Mouse (Mus musculus) retina, postnatal 7 days (tissue): ENCODE measurements around the gene Arpc1b.

ENCODE experiments used
- DNase-seq: peaks from one replicate; pipeline ENCODE4 v3.0.0-alpha.2; 2012; ENCODE audit warnings: low read depth, low spot score

Gene Arpc1b

DNA sequence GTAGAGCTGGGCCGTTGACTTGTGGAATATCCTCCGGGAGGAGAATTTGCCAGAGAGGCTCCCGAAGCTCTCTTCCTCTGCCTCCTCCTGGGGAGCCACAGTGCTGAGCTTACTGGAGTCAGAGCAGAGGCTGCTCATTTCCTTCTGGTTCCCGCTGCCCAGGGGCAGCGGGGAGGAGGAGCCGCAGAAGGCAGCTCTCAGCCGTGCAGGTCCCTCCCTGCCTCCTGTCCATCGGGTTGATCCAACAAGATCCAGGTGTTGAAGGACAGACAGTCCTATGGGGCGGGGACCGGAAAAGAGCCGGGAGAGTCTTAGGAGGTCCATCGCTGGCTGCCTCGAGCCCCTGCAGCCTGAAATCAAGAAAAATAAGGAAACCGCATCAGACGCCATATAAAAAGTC, 51.2 kb downstream of the Arpc1b start:
- no peak for DNase-seq

DNA sequence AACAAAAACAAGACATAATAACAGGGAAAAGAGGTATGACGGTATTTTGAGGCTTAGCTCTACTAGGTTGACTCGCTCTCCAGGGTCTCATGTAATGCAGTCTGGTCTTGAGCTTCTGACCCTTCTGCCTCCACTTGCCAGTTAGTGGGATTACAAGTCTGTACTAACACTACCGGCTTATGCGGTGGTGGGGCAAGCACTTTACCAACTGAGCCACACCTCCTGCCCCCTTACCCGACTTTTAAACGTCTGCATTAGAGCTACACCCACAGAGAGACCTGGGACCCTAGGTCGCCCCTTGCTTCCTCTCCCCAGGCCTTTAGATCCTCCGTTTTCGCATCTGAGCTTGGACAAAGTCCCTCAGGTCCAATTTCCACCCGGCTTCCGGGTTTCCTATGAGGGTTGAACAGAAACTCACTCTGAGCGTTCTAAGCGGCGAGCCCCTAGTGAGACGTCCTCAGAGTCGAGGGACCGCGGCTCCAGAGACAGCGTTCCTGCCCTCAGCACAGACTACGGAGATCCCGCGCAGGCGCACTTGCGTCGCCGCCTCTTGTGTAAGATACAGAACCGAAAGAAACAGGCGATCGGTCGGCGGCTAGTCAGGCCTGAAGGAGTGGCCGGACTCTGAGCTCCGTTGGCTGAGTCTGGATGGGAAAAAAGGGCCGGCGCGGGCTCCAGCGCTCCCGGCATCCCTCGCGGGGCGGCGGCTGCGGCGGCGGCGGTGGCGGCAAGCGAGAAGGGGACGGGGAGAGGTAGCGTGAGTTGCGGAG, 52.7 kb downstream of the Arpc1b start, which contains the start of the genes Ptcd1 and Cpsf4:
Gene Ptcd1, minus strand, starts transcription at position 573 of the 770 bp plus-strand sequence.
Gene Cpsf4, plus strand, starts transcription at position 678 of the 770 bp plus-strand sequence.
- peak; percentile 98 for DNase-seq

DNA sequence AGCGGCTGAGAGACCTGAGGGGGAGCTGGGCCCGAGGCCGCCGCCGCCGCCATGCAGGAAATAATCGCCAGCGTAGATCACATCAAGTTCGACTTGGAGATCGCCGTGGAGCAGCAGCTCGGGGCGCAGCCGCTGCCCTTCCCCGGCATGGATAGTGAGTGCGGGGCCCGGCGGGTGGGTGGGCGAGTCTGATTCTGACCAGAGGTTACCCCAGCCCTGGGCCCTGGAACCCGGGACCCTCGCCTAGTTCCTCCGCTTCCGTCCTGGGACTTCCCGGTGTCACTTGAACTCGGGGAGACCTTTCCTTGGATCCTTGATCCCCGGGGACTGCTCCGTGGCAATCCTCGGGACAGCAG, 53.3 kb downstream of the Arpc1b start:
- no peak for DNase-seq

DNA sequence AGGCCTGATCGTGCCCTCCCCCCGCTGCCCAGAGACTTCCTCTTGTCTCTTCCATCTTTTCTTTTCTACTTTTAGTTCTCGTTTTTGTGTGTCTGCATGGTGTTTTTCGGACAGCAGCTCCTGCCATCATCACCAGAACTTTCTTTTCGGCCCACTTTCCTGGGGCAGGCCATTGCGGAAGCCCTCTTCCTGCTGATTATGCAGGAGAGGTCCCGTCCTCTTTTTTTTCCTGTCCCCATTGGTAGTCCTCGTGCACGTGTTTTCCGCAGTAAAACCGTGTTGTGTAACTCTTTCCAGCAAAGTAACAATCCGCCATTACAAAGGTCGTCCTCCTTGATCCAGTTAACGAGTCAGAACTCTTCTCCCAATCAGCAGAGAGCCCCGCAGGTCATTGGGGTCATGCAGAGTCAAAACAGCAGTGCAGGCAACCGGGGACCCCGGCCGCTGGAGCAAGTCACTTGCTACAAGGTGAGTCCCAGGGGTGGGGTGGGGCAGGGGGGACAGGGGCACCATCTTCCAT, 64.5 kb downstream of the Arpc1b start:
- no peak for DNase-seq
